Mouse (Mus musculus) cerebral cortex, adult 2 months (tissue): ENCODE data around the gene Actr5.

Source experiments
- WGBS: fragments of 180-500 bp; shearing (Covaris S2); methylation state at CpG from one replicate; pipeline ENCODE4 v1.1.7; 2018; 5-methylcytosine and 5-hydroxymethylcytosine counted together

The Actr5 gene

DNA sequence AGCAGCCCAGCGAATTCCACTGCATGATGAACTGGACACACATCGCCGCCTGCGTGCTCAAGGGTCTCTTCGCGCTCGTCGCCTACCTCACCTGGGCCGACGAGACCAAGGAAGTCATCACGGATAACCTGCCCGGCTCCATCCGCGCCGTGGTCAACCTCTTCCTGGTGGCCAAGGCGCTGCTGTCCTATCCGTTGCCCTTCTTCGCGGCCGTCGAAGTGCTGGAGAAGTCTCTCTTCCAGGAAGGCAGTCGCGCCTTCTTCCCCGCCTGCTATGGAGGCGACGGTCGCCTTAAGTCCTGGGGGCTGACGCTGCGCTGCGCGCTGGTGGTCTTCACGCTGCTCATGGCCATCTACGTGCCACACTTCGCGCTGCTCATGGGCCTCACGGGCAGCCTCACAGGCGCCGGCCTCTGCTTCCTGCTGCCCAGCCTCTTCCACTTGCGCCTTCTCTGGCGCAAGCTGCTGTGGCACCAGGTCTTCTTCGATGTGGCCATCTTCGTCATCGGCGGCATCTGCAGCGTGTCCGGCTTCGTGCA, 10.2 kb upstream of the Actr5 start:
- 3% methylated on average over 47 of the region's 47 CpGs for WGBS

DNA sequence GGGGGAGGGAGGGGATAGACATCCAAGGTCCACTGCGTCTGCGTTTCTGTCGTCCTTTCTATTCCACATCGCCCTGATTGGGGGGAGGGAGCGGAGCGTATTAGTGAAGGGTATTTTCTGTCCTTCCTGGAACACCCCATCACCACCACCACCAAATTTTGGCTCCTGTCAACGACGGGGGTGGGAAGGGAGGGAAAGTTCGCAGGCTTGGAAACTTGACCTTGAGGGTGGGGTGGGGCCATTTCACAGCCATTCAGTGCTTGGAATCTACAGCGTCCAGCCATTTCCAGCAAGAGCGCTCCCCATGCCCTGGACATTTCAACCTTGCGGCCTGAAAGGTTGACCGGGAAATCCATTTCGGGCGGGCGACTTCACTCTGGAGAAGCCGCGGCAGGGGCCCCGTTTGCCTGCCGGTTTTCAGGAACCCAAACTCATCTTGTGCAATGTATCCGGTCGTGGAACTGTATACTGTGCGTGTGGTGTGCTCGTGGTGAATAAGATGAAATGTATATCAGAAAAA, 9.5 kb upstream of the Actr5 start:
- 2% methylated on average over 24 of the region's 24 CpGs for whole genome bisulfite sequencing

GRCm38 (mm10) chr2:158615702-158616101, 9.0 kb upstream of the Actr5 start:
- WGBS = 4% methylated on average over 13 of the region's 13 CpGs

GRCm38 (mm10) chr2:158616296-158616695, 8.4 kb upstream of the Actr5 start:
- WGBS = 4% methylated on average over 12 of the region's 12 CpGs

- 23% methylated on average over 11 of the region's 11 CpGs for WGBS
Measured at GRCm38 (mm10) chr2:158616790-158617189, 7.9 kb upstream of the Actr5 start.

- 1% methylated on average over 44 of the region's 44 CpGs for WGBS
Measured at GRCm38 (mm10) chr2:158625231-158625630, 543 bp downstream of the Actr5 start.

DNA sequence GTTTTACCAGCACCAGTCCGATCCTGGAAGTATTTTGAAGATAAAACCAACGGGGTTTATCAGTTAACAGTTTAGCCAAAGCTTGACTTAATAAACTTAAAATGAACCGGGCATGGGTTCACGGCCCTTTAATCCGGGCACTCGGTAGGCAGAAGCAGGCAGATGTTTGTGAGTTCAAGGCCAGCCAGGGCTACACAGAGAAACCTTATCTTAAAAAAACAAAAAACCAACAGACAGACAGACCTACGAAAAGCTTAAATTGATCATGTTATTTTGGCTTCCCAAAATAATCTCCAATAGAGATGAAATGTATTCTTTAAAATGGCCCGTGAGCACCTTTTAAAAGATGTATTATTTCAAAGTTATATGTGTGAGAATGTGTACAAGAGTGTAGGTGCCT, 1.0 kb downstream of the Actr5 start:
- 29% methylated on average over 8 of the region's 8 CpGs for WGBS

- WGBS = 66% methylated on average over 3 of the region's 3 CpGs
Measured at GRCm38 (mm10) chr2:158628858-158629257, 4.2 kb downstream of the Actr5 start.

DNA sequence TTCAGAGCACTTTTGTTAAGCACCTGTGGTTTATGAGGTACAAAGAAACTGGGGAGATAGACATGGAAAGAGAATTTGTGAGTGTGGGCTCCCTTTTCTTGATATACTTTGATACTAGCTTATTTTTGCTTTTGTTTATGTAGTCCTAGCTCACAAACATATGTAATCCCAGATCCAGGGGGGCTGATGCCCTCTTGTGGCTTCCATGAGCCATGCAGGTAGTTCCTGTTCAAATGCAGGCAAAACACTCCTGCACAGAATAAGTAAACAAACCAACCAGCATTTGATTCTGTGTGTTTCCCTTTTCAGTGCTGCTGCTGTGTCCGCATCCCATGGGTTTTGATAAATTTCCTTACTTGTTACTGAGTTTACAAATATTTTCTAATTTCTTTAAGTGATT, 4.7 kb downstream of the Actr5 start:
- 56% methylated on average over 1 of the region's 1 CpGs for WGBS

DNA sequence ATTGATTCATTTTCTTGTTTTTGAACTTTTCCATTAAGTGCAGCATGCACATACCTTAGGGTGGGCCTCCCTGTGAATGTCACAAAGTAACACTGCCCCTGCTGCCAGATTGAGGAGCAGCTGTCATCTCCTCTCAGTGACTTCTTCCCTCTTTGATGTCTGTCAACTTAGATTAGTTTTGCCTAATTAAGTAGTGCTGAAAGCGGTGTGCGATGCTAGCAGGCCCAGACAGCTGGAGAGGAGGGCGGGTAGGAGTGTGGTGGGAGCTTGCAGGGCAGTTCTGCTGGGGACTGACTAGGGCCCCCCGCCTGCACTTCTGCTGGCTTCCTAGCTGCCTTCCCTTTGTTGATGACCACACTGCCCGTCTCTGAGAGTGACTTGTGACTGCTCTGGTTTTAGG, 7.2 kb downstream of the Actr5 start:
- WGBS = 72% methylated on average over 5 of the region's 5 CpGs

DNA sequence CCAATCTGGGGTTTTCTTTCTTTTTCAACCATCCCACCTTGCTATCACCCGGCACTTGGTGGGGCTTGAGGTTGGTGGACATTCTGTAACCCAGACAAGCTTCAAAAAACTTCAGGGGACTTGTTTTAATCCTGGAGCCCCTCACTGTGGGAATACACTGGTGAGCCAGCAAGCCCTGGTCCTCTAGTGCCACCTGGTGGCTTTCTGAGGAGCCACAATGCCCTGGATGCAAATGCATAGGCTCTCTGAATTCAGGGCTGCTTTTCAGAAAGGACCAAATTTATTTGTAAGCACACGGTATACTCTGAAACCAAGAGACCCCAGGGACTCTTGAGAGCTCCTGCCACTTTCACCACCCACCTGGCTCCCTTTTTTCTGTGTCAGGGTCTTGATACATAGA, 17.2 kb downstream of the Actr5 start:
- whole genome bisulfite sequencing = 13% methylated on average over 2 of the region's 2 CpGs

GRCm38 (mm10) chr2:158642587-158642986, 17.9 kb downstream of the Actr5 start:
- 57% methylated on average over 2 of the region's 2 CpGs for WGBS

DNA sequence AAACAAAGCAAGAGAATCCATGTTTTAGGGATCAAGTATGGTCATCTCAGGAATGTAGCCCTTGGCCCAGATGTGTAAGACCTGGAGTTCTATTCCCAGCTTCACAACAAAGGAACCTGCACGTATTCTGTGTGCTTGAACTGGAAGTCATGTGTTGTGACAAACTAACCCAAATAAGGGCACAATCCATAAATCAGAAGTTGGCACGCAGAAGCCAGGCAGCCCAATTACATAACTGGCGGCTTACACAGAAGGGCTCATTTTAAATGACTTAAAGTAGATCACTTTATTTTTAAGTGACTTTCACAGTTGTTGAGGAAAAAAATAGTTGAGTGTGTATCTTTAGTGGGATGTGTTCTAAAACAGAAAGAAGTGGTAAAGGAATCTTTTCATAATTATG, 19.1 kb downstream of the Actr5 start:
- 55% methylated on average over 3 of the region's 3 CpGs for WGBS

GRCm38 (mm10) chr2:158651159-158651908, 26.6 kb downstream of the Actr5 start:
- WGBS = 69% methylated on average over 7 of the region's 7 CpGs

DNA sequence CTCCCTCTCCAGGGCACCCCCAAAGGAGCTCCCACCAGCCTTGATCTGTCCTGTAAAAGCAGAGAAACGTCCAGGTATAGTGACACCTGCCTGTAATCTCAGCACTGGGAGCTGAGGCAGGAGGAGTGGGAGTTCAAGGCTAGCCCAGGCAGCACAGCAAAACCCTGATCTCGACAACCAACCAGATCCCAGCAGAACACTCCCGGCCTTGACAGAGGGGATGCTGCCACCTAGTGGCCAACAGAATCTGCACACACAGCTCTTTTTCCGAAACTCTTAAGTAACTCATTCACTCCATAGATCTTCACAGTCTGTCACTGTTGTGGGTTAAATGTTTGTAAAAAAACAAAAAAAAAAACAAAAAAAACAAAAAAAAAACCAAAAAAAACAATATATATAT, 28.3 kb downstream of the Actr5 start:
- WGBS = 3% methylated on average over 4 of the region's 4 CpGs

- WGBS = 55% methylated on average over 9 of the region's 9 CpGs
Measured at GRCm38 (mm10) chr2:158654717-158655116, 30.0 kb downstream of the Actr5 start.

GRCm38 (mm10) chr2:158655806-158656205, 31.1 kb downstream of the Actr5 start:
- 74% methylated on average over 4 of the region's 4 CpGs for WGBS

DNA sequence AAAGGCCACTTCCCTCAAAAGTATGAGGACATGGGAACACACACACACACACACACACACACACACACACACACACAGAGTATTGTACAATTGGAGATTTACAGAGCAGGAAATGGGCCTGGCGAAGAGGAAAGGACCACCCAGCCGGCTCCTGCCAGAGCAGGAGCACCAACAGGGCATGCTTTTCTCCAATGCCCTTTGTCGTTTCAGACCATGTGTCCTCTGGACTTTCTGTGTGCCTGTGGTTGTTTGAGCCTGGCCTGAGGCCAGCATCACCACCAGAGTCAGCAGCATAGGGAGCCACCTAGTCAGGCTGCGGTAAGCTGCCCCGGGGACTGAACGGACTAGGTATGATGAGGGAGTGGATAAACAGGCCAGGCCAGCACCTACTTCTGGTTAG, 34.1 kb downstream of the Actr5 start:
- WGBS = 60% methylated on average over 6 of the region's 6 CpGs

- 85% methylated on average over 3 of the region's 3 CpGs for WGBS
Measured at GRCm38 (mm10) chr2:158659346-158659745, 34.7 kb downstream of the Actr5 start.

DNA sequence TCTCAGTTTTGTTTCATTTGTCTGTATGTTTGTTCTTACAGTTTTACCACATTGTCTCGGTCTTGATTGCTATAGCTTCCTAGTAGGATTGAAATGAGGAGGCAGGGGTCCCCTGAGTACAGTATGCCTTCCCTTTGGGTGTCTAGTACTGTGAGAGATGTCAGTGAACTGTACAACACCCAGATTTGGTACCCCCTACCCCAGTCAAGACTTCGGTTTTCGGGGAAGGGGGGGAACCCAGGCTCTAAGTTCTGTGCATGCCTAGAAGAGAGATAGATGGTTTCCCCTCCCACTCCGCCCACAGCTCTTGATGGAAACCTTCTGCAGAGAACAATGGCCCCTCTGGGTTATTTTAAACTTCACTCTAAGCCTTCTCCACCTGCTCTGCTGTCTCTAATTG, 40.4 kb downstream of the Actr5 start, which contains the start of gene Ppp1r16b:
TSS of gene Ppp1r16b (plus strand) at position 301 of the 400 bp plus-strand sequence.
- WGBS = 76% methylated on average over 4 of the region's 4 CpGs

- WGBS = 57% methylated on average over 13 of the region's 13 CpGs
Measured at GRCm38 (mm10) chr2:158666071-158666800, 41.5 kb downstream of the Actr5 start.

DNA sequence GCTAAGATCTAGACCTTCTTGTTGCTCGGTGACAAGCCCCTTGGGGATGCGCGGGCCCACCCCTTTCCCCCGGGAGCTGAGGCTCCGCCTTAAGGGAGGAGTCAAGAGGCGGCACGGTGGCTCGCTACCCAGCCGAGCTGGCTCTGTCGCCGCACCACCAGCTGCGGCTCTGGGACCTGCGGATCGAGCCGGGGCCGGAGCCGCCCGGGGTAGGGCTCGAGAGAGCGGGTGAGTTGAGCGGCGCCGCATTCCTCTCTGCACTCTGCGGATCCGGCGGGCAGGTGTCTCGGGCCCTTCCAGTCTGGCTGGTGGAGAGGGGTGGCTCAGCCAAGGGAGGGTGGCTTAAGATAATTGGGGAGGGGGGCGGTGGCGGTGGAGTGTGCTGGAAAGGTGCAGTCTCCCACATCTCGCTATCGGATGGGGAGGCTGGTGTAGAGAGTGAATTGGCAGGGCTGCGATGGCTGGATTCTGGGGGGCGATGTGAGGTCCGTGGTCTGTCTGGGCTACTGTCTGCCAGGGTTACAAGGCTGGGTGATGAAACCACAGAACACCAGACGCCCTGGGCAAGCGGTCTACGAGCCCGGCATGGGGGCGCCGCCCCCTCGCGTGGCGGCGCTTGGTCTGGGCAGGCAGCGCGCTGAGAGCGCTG, 42.5 kb downstream of the Actr5 start:
- under 1% methylated on average over 47 of the region's 47 CpGs for WGBS
